Mouse (Mus musculus) liver, embryonic 16.5 days (tissue): ENCODE data around the gene Slc39a11. TPM values are rescaled to one million over a fixed set of nuclear protein-coding genes. Genes with fewer than 3 reads are reported as not detected.

Experiments used
- ATAC-seq: fragments of 200-750 bp; cut with Nextera tagmentation; 2 replicates; pipeline ENCODE4 v1.8.0; 2017; ENCODE audit warnings: low read depth, mild to moderate bottlenecking, moderate number of reproducible peaks, moderate library complexity
- H3K27ac ChIP-seq: fragments of 300-500 bp; sonication (generic); 2 replicates; pipeline ENCODE4 v1.5.1; 2014; ENCODE audit warnings: mild to moderate bottlenecking, low read length
- H3K27me3 ChIP-seq: fragments of 300-500 bp; sonication (generic); 2 replicates; pipeline ENCODE4 v1.6.1; 2014; ENCODE audit warnings: low read depth, low read length, mixed read lengths; ENCODE audit not compliant: control insufficient read depth, insufficient read depth
- H3K36me3 ChIP-seq: fragments of 300-500 bp; sonication (generic); 2 replicates; pipeline ENCODE4 v1.6.1; 2014; ENCODE audit warnings: mild to moderate bottlenecking; ENCODE audit not compliant: control insufficient read depth, insufficient read depth
- H3K4me1 ChIP-seq: fragments of 300-500 bp; sonication (generic); 2 replicates; pipeline ENCODE4 v1.6.1; 2014; ENCODE audit warnings: low read depth, low read length, mixed read lengths; ENCODE audit not compliant: control insufficient read depth
- H3K4me2 ChIP-seq: fragments of 300-500 bp; sonication (generic); 2 replicates; pipeline ENCODE4 v1.6.1; 2014; ENCODE audit warnings: low read depth, low read length, mixed read lengths
- H3K4me3 ChIP-seq: fragments of 300-500 bp; sonication (generic); 2 replicates; pipeline ENCODE4 v1.5.1; 2014; ENCODE audit warnings: low read depth, mild to moderate bottlenecking, low read length
- H3K9ac ChIP-seq: fragments of 300-500 bp; sonication (generic); 2 replicates; pipeline ENCODE4 v1.6.1; 2014; ENCODE audit warnings: low read depth, low read length
- H3K9me3 ChIP-seq: fragments of 300-500 bp; sonication (generic); replicated peaks from 2 replicates; pipeline ENCODE4 v1.6.1; 2016; ENCODE audit warnings: low read length; ENCODE audit not compliant: control insufficient read depth
- WGBS: fragments of 180-500 bp; shearing (Covaris S2); extraction: QIAGEN DNeasy Blood & Tissue Kit; methylation state at CpG from one replicate; pipeline ENCODE4 v1.1.7; 2014; ENCODE audit not compliant: insufficient replicate concordance; 5-methylcytosine and 5-hydroxymethylcytosine counted together
- polyA plus RNA-seq: library from polyadenylated mRNA; unstranded; fragments of >200 nt; fragmentation: Nextera tagmentation; extraction: Ambion mirVana; gene quantifications from 2 replicates; pipeline ENCODE4 v1.2.1, GENCODE M21; 2015

The Slc39a11 gene
- polyA plus RNA-seq, 1 experiment from 2014 or later: 14.1 TPM

- no peaks in the 10 kb centered on the region for H3K36me3 ChIP-seq
- no peak overlapping the region for H3K27ac ChIP-seq
- no peak overlapping the region for H3K4me2 ChIP-seq
- no peak for ATAC-seq
- H3K4me1 ChIP-seq: no peaks in the 10 kb centered on the region
- no peaks in the 10 kb centered on the region for H3K9me3 ChIP-seq
- H3K4me3 ChIP-seq: no peak overlapping the region
- H3K9ac ChIP-seq: no peak overlapping the region
- no peaks in the 10 kb centered on the region for H3K27me3 ChIP-seq
- WGBS: 47% methylated on average over 4 of the region's 4 CpGs
Measured at GRCm38 (mm10) chr11:113308256-113308941, 341.5 kb downstream of the Slc39a11 start.

- Histone ChIP-seq H3K9me3 (no peaks in the 10 kb centered on the region), H3K4me3 (no peak overlapping the region), H3K4me2 (no peak overlapping the region), H3K9ac (no peak overlapping the region), H3K27ac (no peak overlapping the region), H3K4me1 (no peaks in the 10 kb centered on the region), H3K27me3 (no peaks in the 10 kb centered on the region), H3K36me3 (no peaks in the 10 kb centered on the region)
- no peak for ATAC-seq
- WGBS: 65% methylated on average over 5 of the region's 5 CpGs
Measured at GRCm38 (mm10) chr11:113303204-113303603, 346.7 kb downstream of the Slc39a11 start.

- ATAC-seq: no peak
- 75% methylated on average over 10 of the region's 10 CpGs for WGBS
- no peak overlapping the region for H3K27ac ChIP-seq
- no peaks in the 10 kb centered on the region for H3K9me3 ChIP-seq
- no peaks in the 10 kb centered on the region for H3K4me1 ChIP-seq
- H3K36me3 ChIP-seq: no peaks in the 10 kb centered on the region
- H3K9ac ChIP-seq: no peak overlapping the region
- no peak overlapping the region for H3K4me2 ChIP-seq
- H3K27me3 ChIP-seq: no peaks in the 10 kb centered on the region
- no peak overlapping the region for H3K4me3 ChIP-seq
Measured at GRCm38 (mm10) chr11:113299492-113299891, 350.4 kb downstream of the Slc39a11 start.

GRCm38 (mm10) chr11:113297765-113298164, 352.1 kb downstream of the Slc39a11 start:
- Histone ChIP-seq H3K4me1 (no peaks in the 10 kb centered on the region), H3K9me3 (no peaks in the 10 kb centered on the region), H3K36me3 (no peaks in the 10 kb centered on the region), H3K27me3 (no peaks in the 10 kb centered on the region), H3K4me2 (no peak overlapping the region), H3K4me3 (no peak overlapping the region), H3K27ac (no peak overlapping the region), H3K9ac (no peak overlapping the region)
- ATAC-seq: no peak
- WGBS: 30% methylated on average over 2 of the region's 2 CpGs

- Histone ChIP-seq H3K27ac (no peak overlapping the region), H3K27me3 (no peaks in the 10 kb centered on the region), H3K4me2 (no peak overlapping the region), H3K36me3 (no peaks in the 10 kb centered on the region), H3K9ac (no peak overlapping the region), H3K4me3 (no peak overlapping the region), H3K9me3 (no peaks in the 10 kb centered on the region), H3K4me1 (no peaks in the 10 kb centered on the region)
- 73% methylated on average over 22 of the region's 22 CpGs for WGBS
- no peak for ATAC-seq
Measured at GRCm38 (mm10) chr11:113296912-113297625, 352.8 kb downstream of the Slc39a11 start.

- Histone ChIP-seq H3K27ac (no peak overlapping the region), H3K36me3 (no peaks in the 10 kb centered on the region), H3K4me3 (no peak overlapping the region), H3K9ac (no peak overlapping the region), H3K4me1 (no peaks in the 10 kb centered on the region), H3K27me3 (no peaks in the 10 kb centered on the region), H3K4me2 (no peak overlapping the region), H3K9me3 (no peaks in the 10 kb centered on the region)
- 38% methylated on average over 7 of the region's 7 CpGs for WGBS
- ATAC-seq: no peak
Measured at GRCm38 (mm10) chr11:113296162-113296561, 353.7 kb downstream of the Slc39a11 start.

GRCm38 (mm10) chr11:113294518-113294917, 355.4 kb downstream of the Slc39a11 start:
- H3K27me3 ChIP-seq: no peaks in the 10 kb centered on the region
- no peak overlapping the region for H3K4me3 ChIP-seq
- H3K9me3 ChIP-seq: no peaks in the 10 kb centered on the region
- H3K4me2 ChIP-seq: no peak overlapping the region
- WGBS: 62% methylated on average over 8 of the region's 8 CpGs
- no peak overlapping the region for H3K9ac ChIP-seq
- no peak overlapping the region for H3K27ac ChIP-seq
- H3K4me1 ChIP-seq: no peaks in the 10 kb centered on the region; the same call in 1 of the 2 replicates
- ATAC-seq: no peak
- H3K36me3 ChIP-seq: no peaks in the 10 kb centered on the region

- Histone ChIP-seq H3K27ac (no peak overlapping the region), H3K9me3 (no peaks in the 10 kb centered on the region), H3K36me3 (no peaks in the 10 kb centered on the region), H3K9ac (no peak overlapping the region), H3K27me3 (no peaks in the 10 kb centered on the region), H3K4me2 (no peak overlapping the region), H3K4me3 (no peak overlapping the region), H3K4me1 (no peaks in the 10 kb centered on the region; the same call in 1 of the 2 replicates)
- 76% methylated on average over 13 of the region's 13 CpGs for WGBS
- no peak for ATAC-seq
Measured at GRCm38 (mm10) chr11:113292906-113293614, 356.8 kb downstream of the Slc39a11 start.
